Mouse (Mus musculus): ENCODE results near the gene Itga3.
"Not testable (repeated sequence)": the region's sequence is repeated elsewhere in the genome, so short reads cannot be mapped to it uniquely, and the experiment has no call there.

Itga3 gene

DNA sequence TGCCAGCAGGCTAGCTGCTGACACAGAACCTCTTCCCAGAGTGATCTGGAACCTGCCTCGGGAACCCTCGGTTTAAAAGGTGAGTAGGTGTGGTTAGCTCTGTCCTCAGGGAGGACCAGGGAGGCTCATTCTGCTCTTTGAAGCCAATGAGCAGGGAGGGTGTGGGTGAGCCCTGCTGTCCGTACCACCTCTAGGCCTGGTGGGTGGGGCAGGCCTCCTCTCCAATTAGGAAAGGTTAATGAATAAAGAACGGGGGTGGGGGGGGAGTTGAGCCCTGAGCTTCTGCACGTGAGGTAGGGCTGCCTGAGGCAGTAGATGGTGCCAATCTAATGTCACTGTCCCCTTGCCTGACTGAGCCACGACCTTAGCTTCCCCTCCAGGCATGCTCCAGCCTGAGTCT lies 43.7 kb downstream of the Itga3 start:
- DNase-seq (ENCODE audit: low spot score in 2 of 2) = no peak

GRCm38 (mm10) chr11:95027850-95028470 lies 48.6 kb downstream of the Itga3 start:
- no peak for DNase-seq (ENCODE audit: low spot score in 2 of 2)

- no peak for DNase-seq (ENCODE audit: low spot score in 2 of 2)
Measured at GRCm38 (mm10) chr11:95026849-95027248, 49.8 kb downstream of the Itga3 start.

DNA sequence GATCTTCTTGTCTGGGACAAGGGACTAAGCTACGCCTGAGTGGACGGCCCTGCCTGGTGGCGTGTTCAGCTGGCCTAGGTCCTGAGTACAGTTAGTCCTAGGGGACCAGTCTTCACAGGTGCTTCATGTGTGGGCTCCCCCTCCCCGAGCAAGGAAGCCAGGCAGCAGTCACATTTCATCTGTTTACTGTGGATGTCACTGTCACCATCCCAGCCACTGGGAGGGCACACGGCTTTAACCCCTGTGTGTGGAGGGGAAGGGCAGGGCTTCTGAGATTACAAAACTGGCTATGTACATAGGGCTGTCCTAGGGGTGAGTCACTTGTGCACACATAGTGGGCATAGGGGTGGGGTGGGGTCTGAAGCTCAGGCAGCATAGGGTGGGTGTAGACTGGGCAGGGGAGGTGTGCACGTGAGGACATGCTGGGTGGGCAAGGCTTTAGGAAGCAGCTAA lies 50.5 kb downstream of the Itga3 start:
- DNase-seq (ENCODE audit: low spot score in 2 of 2) = no peak

DNA sequence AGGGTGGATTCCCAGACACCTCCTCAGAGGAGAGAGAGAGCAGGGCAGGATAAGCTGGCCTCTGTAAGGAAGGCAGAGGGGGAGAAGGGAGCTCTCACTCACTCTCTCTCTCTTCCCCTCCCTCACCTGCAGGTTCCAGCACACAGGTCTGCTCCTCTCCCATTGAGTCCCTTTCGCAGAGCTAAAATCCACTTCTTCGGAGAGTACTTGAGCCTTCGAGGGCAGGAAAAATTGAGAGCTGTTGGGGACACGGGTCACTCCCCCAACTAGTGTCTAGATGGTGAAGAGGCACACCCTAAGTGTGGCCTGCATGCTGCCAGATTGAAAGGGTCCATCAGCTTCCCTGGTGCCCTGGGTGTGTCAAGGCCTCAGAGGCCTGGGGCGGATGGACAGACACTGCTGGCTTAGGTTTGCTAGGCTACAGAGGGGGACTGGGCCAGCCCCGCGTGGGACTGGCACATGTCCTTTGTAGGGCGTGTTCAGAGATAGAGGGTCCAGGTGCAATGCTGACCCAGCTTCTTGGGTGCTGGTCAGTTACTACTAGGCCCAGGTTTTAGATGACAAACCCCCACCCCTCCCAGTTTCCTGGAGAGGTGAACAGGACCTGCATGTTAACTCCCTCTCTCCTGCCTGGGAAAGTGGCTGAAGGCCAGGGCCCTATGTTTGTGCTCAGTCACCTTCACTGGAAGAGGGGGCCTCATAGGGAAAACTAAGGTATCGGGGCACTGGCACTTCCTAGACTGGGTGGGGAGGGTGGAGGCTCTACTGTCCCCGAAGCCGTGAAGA lies 51.2 kb downstream of the Itga3 start:
- no peak for DNase-seq (ENCODE audit: low spot score in 2 of 2)

GRCm38 (mm10) chr11:95024439-95025184 lies 52.0 kb downstream of the Itga3 start:
- peak in 1 of 2 experiments; percentile 88 for DNase-seq (ENCODE audit: low spot score in 2 of 2)

GRCm38 (mm10) chr11:95023481-95023880 lies 53.1 kb downstream of the Itga3 start:
- DNase-seq (ENCODE audit: low spot score in 2 of 2) = no peak

GRCm38 (mm10) chr11:95022237-95022992 lies 54.2 kb downstream of the Itga3 start:
- DNase-seq (ENCODE audit: low spot score in 2 of 2) = no peak

GRCm38 (mm10) chr11:95015484-95015883 lies 61.1 kb downstream of the Itga3 start:
- no peak for DNase-seq (ENCODE audit: low spot score in 2 of 2)

DNA sequence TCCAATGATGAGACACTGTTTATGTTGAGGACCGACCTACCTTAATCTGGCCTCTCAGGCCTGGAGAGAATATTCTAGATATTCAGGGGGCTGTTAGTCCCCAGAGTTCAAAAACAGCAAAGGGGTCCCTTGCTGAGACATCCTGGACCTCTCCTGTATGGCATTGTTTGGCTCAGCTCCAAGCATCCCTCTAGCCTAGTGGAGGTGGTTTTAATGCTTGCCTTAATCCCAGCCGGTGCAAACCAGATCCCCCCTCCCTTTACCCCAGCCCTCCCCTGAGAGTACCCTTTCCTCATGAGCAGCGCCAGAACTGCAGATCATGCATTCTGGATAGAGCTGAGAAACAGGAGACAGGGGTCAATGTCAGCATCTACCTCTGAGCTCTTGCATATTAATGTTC lies 64.1 kb downstream of the Itga3 start:
- no peak for DNase-seq (ENCODE audit: low spot score in 2 of 2)

DNA sequence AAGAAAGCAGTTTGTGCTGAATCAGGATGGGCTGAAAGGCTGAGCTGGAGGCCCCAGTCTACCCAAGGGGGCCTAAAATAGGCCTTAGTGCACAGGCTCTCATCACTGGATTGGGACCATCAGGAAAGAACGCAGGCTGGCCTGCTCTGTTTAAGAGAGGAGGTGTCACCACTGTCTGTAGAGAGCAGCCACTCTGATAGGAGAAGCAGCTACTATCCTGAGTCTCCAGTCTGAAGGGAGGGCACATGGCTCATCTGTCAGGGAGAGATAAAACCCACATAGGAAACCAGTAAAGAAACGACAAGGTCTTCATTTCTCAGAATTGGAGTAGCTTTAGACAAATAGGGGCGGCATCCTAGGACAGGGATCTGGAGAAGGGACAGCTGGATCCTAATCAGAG lies 64.5 kb downstream of the Itga3 start:
- no peak for DNase-seq (ENCODE audit: low spot score in 2 of 2)

DNA sequence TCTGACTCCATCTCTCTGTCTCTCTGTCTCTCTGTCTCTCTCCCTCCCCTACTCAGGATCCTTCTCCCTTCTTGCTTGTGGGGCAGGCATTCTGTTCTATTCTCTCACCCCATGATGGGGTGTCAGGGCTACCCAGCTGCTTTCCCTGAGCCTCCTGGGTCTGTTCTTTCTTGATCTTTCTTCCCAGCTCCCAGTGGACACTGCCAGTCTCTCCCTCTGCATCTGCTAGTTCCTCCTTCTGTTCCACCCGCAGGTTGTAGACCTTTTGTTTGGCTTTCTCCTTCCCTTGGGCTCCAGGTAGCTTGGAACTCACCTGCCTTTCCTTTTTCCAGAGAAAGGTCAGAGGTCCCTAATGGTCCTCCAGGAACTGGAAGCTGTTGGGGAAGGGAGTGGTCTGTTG lies 65.2 kb downstream of the Itga3 start:
- no peak for DNase-seq (ENCODE audit: low spot score in 2 of 2)

DNA sequence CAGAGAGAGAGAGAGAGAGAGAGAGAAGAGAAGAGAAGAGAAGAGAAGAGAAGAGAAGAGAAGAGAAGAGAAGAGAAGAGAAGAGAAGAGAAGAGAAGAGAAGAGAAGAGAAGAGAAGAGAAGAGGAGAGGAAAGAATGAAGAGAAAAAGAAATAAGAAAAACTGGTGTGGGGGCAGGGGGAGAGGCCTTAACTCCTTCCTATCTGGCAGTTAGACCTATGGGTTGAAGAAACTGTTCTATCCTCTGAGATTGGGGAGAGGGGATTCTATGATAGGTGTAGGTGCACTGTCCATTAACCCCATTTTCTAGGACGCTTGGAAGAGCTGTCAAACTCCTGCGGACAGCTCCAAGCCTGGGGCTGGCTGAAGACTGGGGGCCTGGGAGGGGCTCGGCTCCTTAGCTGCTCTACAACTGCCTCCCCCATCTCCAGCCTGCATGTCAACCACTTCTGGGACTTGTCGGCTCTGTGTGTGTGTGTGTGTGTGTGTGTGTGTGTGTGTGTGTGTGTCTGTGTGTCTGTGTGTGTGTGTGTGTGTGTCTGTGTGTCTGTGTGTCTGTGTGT lies 65.7 kb downstream of the Itga3 start:
- DNase-seq (ENCODE audit: low spot score in 2 of 2) = not testable (repeated sequence)

DNA sequence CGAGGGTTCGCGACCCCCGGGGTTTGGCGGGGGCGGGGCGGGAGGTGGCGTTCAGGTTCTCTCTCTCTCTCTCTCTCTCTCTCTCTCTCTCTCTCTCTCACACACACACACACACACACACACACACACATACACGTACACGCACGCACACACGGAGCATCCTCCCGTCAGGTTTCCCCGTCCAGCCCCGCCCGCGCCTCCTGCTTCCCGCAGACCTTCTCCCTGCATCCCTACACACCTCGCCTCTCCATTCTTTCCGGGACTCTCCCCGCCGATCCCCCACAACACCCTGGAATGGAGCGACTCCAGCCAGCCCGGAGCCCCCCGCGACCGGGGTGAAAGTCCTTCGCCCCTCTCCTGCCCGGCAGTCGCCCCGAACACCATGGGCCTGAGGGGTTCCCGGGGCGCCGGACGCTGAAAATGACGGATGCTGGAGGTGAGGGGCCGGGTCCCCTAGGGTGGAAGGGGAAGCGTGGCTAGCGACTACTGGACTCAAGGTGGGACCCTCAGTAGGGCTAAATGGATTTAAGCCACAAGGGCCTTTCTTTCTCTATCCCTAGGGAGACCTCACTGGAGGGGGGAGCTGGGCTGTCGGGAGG lies 66.4 kb downstream of the Itga3 start:
- peak in 1 of 2 experiments; percentile 64 for DNase-seq (ENCODE audit: low spot score in 2 of 2)

- DNase-seq (ENCODE audit: low spot score in 2 of 2) = peak; percentile 61 to 91
Measured at GRCm38 (mm10) chr11:95009629-95010014, 67.0 kb downstream of the Itga3 start, which contains the start of gene Samd14. Samd14 (plus strand) TSS chr11:95009879.

DNA sequence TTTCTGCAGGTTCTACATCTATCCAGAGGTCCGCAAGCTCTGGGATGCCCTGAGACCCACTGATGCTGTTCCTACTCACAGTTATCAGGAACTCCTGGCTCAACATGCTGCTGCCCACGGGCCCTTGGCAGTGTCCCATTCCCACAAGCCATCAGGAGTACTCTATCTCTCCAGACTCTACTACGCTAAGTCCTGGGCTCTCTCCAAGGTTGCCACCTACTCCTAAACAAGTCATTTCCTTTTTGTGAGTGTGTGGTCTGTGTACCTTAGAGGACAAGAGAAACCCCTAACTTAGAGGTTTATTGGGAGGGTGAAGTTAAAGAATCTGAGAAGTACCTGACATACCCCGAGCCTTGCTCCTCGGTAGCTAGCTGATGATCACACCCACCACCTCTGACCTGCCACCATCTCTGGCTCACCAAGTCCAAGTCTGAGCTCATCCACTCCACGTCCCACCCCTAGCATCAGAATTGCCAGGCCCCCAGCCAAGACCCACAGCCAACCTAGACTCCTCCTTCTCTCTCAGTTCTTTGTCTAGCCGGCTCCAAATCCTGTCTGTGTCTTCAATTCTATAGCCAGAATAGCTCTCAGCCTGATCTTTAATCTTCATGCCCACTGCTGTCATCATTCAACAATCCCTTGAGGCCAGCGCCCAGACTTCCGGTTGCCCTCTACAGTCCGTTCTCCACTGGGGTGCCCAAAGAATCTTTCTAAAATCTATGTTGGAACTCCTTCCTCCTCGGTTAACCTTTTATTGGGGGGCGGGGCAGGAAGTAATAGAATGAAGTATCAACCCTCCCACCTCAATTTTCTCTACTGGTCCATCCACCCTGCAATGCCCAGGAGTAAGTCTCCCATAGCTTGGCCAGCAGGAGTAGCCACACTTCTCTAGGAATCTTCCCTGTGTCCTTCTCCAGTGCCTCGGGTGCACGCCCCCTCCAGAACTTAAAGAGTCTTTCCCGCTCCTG lies 67.7 kb downstream of the Itga3 start:
- DNase-seq (ENCODE audit: low spot score in 2 of 2) = no peak

DNA sequence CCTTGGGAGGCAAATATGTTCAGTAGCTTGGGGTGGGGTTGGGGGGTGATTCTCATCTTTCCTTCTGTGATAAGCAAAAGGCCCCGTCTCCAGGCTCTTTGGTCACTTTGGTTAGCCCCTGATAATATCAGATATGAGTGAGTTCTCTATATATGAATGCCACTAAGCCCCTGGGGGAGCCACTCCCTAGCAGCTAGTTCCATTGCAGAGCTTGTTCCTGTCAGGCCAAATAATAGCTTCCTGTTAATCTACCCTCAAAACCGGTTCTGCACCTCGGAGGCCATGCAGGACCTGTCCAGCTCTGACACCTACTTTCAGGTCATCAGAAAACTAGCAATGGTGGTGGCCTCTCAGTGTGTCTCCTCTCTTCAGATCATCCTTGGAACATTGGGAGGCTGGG lies 69.2 kb downstream of the Itga3 start:
- no peak for DNase-seq (ENCODE audit: low spot score in 2 of 2)

DNA sequence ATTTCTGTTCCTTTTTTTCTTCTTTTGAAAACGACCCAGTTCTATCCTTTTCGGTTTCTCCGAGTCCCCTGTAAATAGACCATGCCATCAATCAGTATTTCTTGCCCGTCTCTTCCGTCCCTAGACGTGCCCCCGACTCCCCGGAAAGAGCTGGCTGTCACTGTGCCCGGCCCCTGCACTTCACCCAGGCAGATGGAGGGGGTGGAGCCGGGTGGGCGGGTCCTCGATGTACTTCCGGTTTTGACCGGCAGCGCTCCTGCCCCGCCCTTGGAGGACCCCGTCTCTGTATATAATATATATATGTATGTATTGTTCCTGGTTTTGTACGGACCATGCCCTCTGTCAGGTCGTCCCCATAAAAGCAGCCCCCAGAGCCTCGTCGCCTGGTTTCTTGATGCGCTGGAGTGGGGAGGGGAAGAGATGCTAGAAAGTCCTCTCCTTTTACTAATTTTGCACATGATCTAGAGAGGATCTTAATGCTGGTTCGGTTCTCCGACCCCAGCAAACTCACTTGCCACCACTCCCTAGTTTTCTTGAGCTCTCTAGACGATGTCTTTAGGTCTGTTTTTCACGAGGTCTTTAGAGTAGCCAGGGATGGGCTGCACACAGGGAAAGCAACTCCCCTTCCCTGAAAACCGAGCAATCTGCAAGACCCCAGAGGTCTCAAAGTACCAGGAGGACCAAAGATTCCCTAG lies 69.9 kb downstream of the Itga3 start:
- peak; percentile 78 to 88 for DNase-seq (ENCODE audit: low spot score in 2 of 2)

- no peak for DNase-seq (ENCODE audit: low spot score in 2 of 2)
Measured at GRCm38 (mm10) chr11:95006038-95006437, 70.6 kb downstream of the Itga3 start.

- no peak for DNase-seq (ENCODE audit: low spot score in 2 of 2)
Measured at GRCm38 (mm10) chr11:95004937-95005198, 71.7 kb downstream of the Itga3 start.
